In genomic region chr13:41350589-41350988, GRCm38 (mm10) we compare ENCODE assay signal across 16 mouse cellular contexts.
"Had no signal": no experiment of that assay in that cellular context is flagged by ENCODE, and none has a peak within 500 bp of the region (broad histone marks: within the 10 kb centered on the region; RNA-seq: fewer than 3 reads in every experiment).

No protein-coding gene starts in this region.

- H3K4me2 ChIP-seq: lung, embryonic 15.5 days; midbrain, embryonic 11.5 days; midbrain, embryonic 13.5 days; midbrain, embryonic 15.5 days; neural tube, embryonic 12.5 days; stomach, embryonic 15.5 days had no signal

- DNase-seq: lung, postnatal 14 days; lung, postnatal 36 days; right cerebral cortex, postnatal 14 days; thymus, adult 2 months; thymus, postnatal 25 days; thymus, postnatal 4 days had no signal

- ATAC-seq: lung, postnatal 0 days; midbrain, embryonic 13.5 days; midbrain, embryonic 15.5 days had no signal

- H3K27ac ChIP-seq: lung, embryonic 15.5 days; macrophage; midbrain, embryonic 13.5 days; midbrain, embryonic 15.5 days; neural tube, embryonic 12.5 days; stomach, embryonic 15.5 days; stomach, postnatal 0 days had no signal

- H3K9ac ChIP-seq: lung, embryonic 15.5 days; midbrain, embryonic 13.5 days; midbrain, embryonic 15.5 days; neural tube, embryonic 12.5 days; stomach, embryonic 15.5 days had no signal

- H3K4me3 ChIP-seq: lung, embryonic 15.5 days; megakaryocyte, embryonic 14.5 days; midbrain, embryonic 13.5 days; midbrain, embryonic 15.5 days; neural tube, embryonic 12.5 days; stomach, embryonic 15.5 days had no signal

- H3K9me3 ChIP-seq: lung, embryonic 15.5 days; megakaryocyte, embryonic 14.5 days; midbrain, embryonic 13.5 days; midbrain, embryonic 15.5 days; neural tube, embryonic 12.5 days; stomach, embryonic 15.5 days had no signal

- H3K27me3 ChIP-seq: lung, embryonic 15.5 days; midbrain, embryonic 13.5 days; midbrain, embryonic 15.5 days; neural tube, embryonic 12.5 days; stomach, embryonic 15.5 days had no signal

- H3K4me1 ChIP-seq: megakaryocyte, embryonic 14.5 days had no signal

- H3K36me3 ChIP-seq: lung, embryonic 15.5 days; midbrain, embryonic 13.5 days; midbrain, embryonic 15.5 days; neural tube, embryonic 12.5 days; stomach, embryonic 15.5 days had no signal
